In genomic region chr11:97476334-97477095, GRCm38 (mm10) we compare ENCODE assay signal across 8 mouse cellular contexts. TPM values are rescaled to one million over a fixed set of nuclear protein-coding genes. Genes with fewer than 3 reads are reported as not detected.
DNase-seq lines count a peak whose midpoint lies in the region; ATAC-seq and TF ChIP-seq lines count a peak whose summit lies in the region.
"Had no signal": no experiment of that assay in that cellular context is flagged by ENCODE, and none has a peak within 500 bp of the region (broad histone marks: within the 10 kb centered on the region; RNA-seq: fewer than 3 reads in every experiment).

No protein-coding gene starts in this region.

- no peaks in the 10 kb centered on the region for H3K27me3 ChIP-seq in kidney, embryonic 16.5 days (ENCODE audit: insufficient read depth, low read length)
- H3K27me3 ChIP-seq in lung, embryonic 15.5 days = no peaks in the 10 kb centered on the region

- WGBS in kidney, embryonic 16.5 days = 62% methylated on average over 8 of the region's 8 CpGs
- WGBS in lung, embryonic 15.5 days = 61% methylated on average over 8 of the region's 8 CpGs

- ATAC-seq in kidney, embryonic 16.5 days (ENCODE audit: low FRiP score, low TSS enrichment) = 0 out of 2 replicates have a peak, but pooled peaks have one; percentile 20
- ATAC-seq in lung, embryonic 15.5 days (ENCODE audit: borderline replicate concordance, extremely low read depth, low FRiP score, low TSS enrichment) = peak; percentile 36; the same call in 1 of the 2 replicates

- DNase-seq in A20 (ENCODE audit: low read depth, low spot score) (peak; percentile 82), ES-CJ7 (ENCODE audit: low read depth, low spot score) (peak; percentile 91)
- DNase-seq in cerebellum, postnatal 14 days = peak; percentile 87 to 93
- no peak for DNase-seq in gastrocnemius, adult 2 months
- peak; percentile 34 for DNase-seq in retina, adult 2 months (ENCODE audit: low read depth, low spot score)

- no peak overlapping the region for H3K4me2 ChIP-seq in kidney, embryonic 16.5 days (replicated peaks; ENCODE audit: low read depth, low read length)
- H3K4me2 ChIP-seq in lung, embryonic 15.5 days = no peak overlapping the region

- no peaks in the 10 kb centered on the region for H3K9me3 ChIP-seq in kidney, embryonic 16.5 days (ENCODE audit: low read length)
- H3K9me3 ChIP-seq in lung, embryonic 15.5 days = no peaks in the 10 kb centered on the region

- intact Hi-C loops in gastrocnemius, adult 2 months (cut with DNase I) = no loop called here

- no peak overlapping the region for H3K9ac ChIP-seq in kidney, embryonic 16.5 days (replicated peaks; ENCODE audit: low read length)
- no peak overlapping the region for H3K9ac ChIP-seq in lung, embryonic 15.5 days

- H3K4me1 ChIP-seq in kidney, embryonic 16.5 days (ENCODE audit: insufficient read depth, low read length) = peaks cover 5% of the 10 kb centered on the region
- no peaks in the 10 kb centered on the region for H3K4me1 ChIP-seq in lung, embryonic 15.5 days

- H3K36me3 ChIP-seq in kidney, embryonic 16.5 days (ENCODE audit: insufficient read depth, low read length) = peaks cover 34% of the 10 kb centered on the region
- peaks cover 80% of the 10 kb centered on the region for H3K36me3 ChIP-seq in lung, embryonic 15.5 days

- H3K27ac ChIP-seq in gastrocnemius, adult 2 months = no peak overlapping the region
- H3K27ac ChIP-seq in kidney, embryonic 16.5 days (ENCODE audit: low read length) = no peak overlapping the region
- no peak overlapping the region for H3K27ac ChIP-seq in lung, embryonic 15.5 days

- TF ChIP-seq CTCF in gastrocnemius, adult 2 months (IDR thresholded peaks at IDR 0.05) = peak; percentile 79

- no peak overlapping the region for H3K4me3 ChIP-seq in gastrocnemius, adult 2 months
- no peak overlapping the region for H3K4me3 ChIP-seq in kidney, embryonic 16.5 days (ENCODE audit: low read length)
- H3K4me3 ChIP-seq in lung, embryonic 15.5 days = no peak overlapping the region

RNA-seq across cellular contexts. Expression of gene 4933428G20Rik, which starts 23.6 kb away (rescaled TPM):
- not detected for total RNA-seq in gastrocnemius, adult 2 months (2021)
- 0.75 and 1.3 TPM in 2 replicates for polyA plus RNA-seq in kidney, embryonic 16.5 days (2015; fragmentation: Nextera tagmentation; extraction: Ambion mirVana)
- 0.70 and 0.87 TPM in 2 replicates for polyA plus RNA-seq in lung, embryonic 15.5 days (2015; fragmentation: Nextera tagmentation; extraction: Ambion mirVana)
- polyA plus RNA-seq: heart, embryonic 14.5 days had no signal
